Mouse (Mus musculus) frontal cortex, adult (tissue): ENCODE results near the gene Pcdh15.

Experiments
- ATAC-seq: cut with Nextera tagmentation; 2 replicates; pipeline ENCODE4 v1.9.2; 2017; ENCODE audit warnings: mild to moderate bottlenecking, moderate library complexity, mixed read lengths; ENCODE audit not compliant: low TSS enrichment

The Pcdh15 gene

GRCm38 (mm10) chr10:73821657-73822583 lies 722.8 kb downstream of the Pcdh15 start:
- peak; percentile 58 for ATAC-seq

GRCm38 (mm10) chr10:73823214-73823613 lies 724.1 kb downstream of the Pcdh15 start:
- no peak for ATAC-seq

GRCm38 (mm10) chr10:73826354-73826753 lies 727.2 kb downstream of the Pcdh15 start:
- ATAC-seq, result peak; percentile 85

GRCm38 (mm10) chr10:73828781-73829180 lies 729.6 kb downstream of the Pcdh15 start:
- ATAC-seq, result no peak

- no peak for ATAC-seq
Observed at GRCm38 (mm10) chr10:73844998-73845397, 745.9 kb downstream of the Pcdh15 start.

- ATAC-seq, result no peak
Observed at GRCm38 (mm10) chr10:73862181-73862580, 763.0 kb downstream of the Pcdh15 start.

GRCm38 (mm10) chr10:73878055-73878728 lies 779.0 kb downstream of the Pcdh15 start:
- ATAC-seq, result no peak

- no peak for ATAC-seq
Observed at GRCm38 (mm10) chr10:73878729-73879067, 779.6 kb downstream of the Pcdh15 start.

GRCm38 (mm10) chr10:73887771-73888170 lies 788.6 kb downstream of the Pcdh15 start:
- ATAC-seq, result no peak

GRCm38 (mm10) chr10:73892251-73892650 lies 793.1 kb downstream of the Pcdh15 start:
- peak; percentile 67 for ATAC-seq

- no peak for ATAC-seq
Observed at GRCm38 (mm10) chr10:73896086-73896607, 797.0 kb downstream of the Pcdh15 start.

GRCm38 (mm10) chr10:73899165-73899564 lies 800.0 kb downstream of the Pcdh15 start:
- no peak for ATAC-seq

- ATAC-seq, result no peak
Observed at GRCm38 (mm10) chr10:73907626-73908025, 808.5 kb downstream of the Pcdh15 start.

- peak; percentile 79 for ATAC-seq
Observed at GRCm38 (mm10) chr10:73908568-73908967, 809.4 kb downstream of the Pcdh15 start.

- peak; percentile 81 for ATAC-seq
Observed at GRCm38 (mm10) chr10:73915170-73915569, 816.0 kb downstream of the Pcdh15 start.

- ATAC-seq, result peak; percentile 85; the same call in 1 of the 2 replicates
Observed at GRCm38 (mm10) chr10:73921579-73921978, 822.4 kb downstream of the Pcdh15 start.

GRCm38 (mm10) chr10:73928672-73929071 lies 829.5 kb downstream of the Pcdh15 start:
- ATAC-seq, result peak; percentile 89

- peak; percentile 88 for ATAC-seq
Observed at GRCm38 (mm10) chr10:73929718-73930117, 830.6 kb downstream of the Pcdh15 start.

GRCm38 (mm10) chr10:73931185-73931584 lies 832.0 kb downstream of the Pcdh15 start:
- no peak for ATAC-seq

GRCm38 (mm10) chr10:73931996-73932679 lies 833.0 kb downstream of the Pcdh15 start:
- ATAC-seq, result no peak

GRCm38 (mm10) chr10:73936121-73936520 lies 837.0 kb downstream of the Pcdh15 start:
- no peak for ATAC-seq

GRCm38 (mm10) chr10:73938989-73939388 lies 839.8 kb downstream of the Pcdh15 start:
- ATAC-seq, result no peak
